Mouse (Mus musculus) heart, postnatal 0 days (tissue): ENCODE data around the gene Ccnl1.

Source experiments
- CTCF ChIP-seq: IDR thresholded peaks from 2 replicates; pipeline ENCODE4 v1.5.1; 2016; ENCODE audit warnings: antibody characterized with exemption, control low read depth, low read depth
- EP300 ChIP-seq: IDR thresholded peaks from 2 replicates; pipeline ENCODE4 v1.6.1; 2016; ENCODE audit warnings: antibody characterized with exemption, low read depth

- TF ChIP-seq CTCF (no peak), EP300 (no peak)
These were observed 21.7 kb downstream of the Ccnl1 start for GRCm38 (mm10) chr3:65936384-65936783.
